Mouse (Mus musculus) liver, embryonic 14.5 days (tissue): ENCODE data around the gene Gm49405.

ENCODE experiments used
- CTCF ChIP-seq: IDR thresholded peaks from 2 replicates; pipeline ENCODE4 v1.5.1; 2016; ENCODE audit warnings: antibody characterized with exemption, low read depth, control low read depth
- EP300 ChIP-seq: IDR thresholded peaks from 2 replicates; pipeline ENCODE4 v1.6.1; 2016; ENCODE audit warnings: antibody characterized with exemption, low read depth

- TF ChIP-seq CTCF = peak; percentile 65
- TF ChIP-seq EP300 = no peak
Observed at GRCm38 (mm10) chr19:4051016-4051415, 50.6 kb downstream of the Gm49405 start.
